ENCODE assay signal across 15 mouse cellular contexts in the genomic region with DNA sequence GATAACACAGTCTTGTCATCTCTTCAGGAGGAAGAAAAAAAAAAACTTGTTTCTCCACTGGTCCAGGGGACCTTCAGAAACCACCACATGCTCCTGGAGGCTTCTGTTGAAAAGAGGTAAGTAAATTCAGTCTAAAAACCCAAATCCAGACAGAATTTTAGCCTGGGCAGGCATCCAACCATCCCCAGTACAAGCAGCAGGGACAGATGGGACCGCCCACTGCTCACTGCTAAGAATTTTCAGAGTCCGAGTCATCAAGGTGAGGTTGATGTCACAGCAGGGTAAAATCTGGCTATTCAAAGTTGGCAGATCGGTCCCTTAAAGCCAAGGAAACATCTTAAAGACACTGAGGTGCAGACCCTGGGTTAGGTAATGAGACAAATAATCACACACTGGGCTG. TPM values are rescaled to one million over a fixed set of nuclear protein-coding genes. Genes with fewer than 3 reads are reported as not detected.
A peak's percentile ranks its signal among the peaks of the same experiment; 100 is the strongest.
DNase-seq lines count a peak whose midpoint lies in the region; ATAC-seq and TF ChIP-seq lines count a peak whose summit lies in the region.
"Had no signal": no experiment of that assay in that cellular context is flagged by ENCODE, and none has a peak within 500 bp of the region (broad histone marks: within the 10 kb centered on the region; RNA-seq: fewer than 3 reads in every experiment).

No protein-coding gene starts in this region.

- H3K27me3 ChIP-seq in hindbrain, postnatal 0 days (ENCODE audit: insufficient read depth, low read length), result no peaks in the 10 kb centered on the region
- no peaks in the 10 kb centered on the region for H3K27me3 ChIP-seq in hindbrain, embryonic 11.5 days (ENCODE audit: control insufficient read depth, insufficient read depth, low read length)
- no peaks in the 10 kb centered on the region for H3K27me3 ChIP-seq in kidney, embryonic 14.5 days (ENCODE audit: control insufficient read depth, insufficient read depth, low read length)
- H3K27me3 ChIP-seq: heart, embryonic 15.5 days; neural tube, embryonic 12.5 days had no signal

- peak; percentile 24 for DNase-seq in hindbrain, postnatal 0 days (ENCODE audit: low spot score)
- DNase-seq in hindbrain, embryonic 11.5 days (ENCODE audit: low spot score), result no peak
- DNase-seq in layer of hippocampus, adult 11-12 months (ENCODE audit: low spot score), result peak; percentile 85
- DNase-seq in left cerebral cortex, adult 8-10 months (ENCODE audit: low spot score in 2 of 2), result peak; percentile 44 to 89
- peak; percentile 50 for DNase-seq in right cerebral cortex, postnatal 4 days
- no peak for DNase-seq in lung, postnatal 4 days
- DNase-seq in testis, postnatal 10 days (ENCODE audit: low spot score), result no peak
- DNase-seq: lung, adult 2 months had no signal

- H3K4me2 ChIP-seq in hindbrain, postnatal 0 days (ENCODE audit: low read depth, low read length), result no peak overlapping the region
- no peak overlapping the region for H3K4me2 ChIP-seq in hindbrain, embryonic 11.5 days (replicated peaks; ENCODE audit: low read depth, low read length)
- no peak overlapping the region for H3K4me2 ChIP-seq in kidney, embryonic 14.5 days (replicated peaks; ENCODE audit: low read depth, low read length)
- H3K4me2 ChIP-seq: heart, embryonic 15.5 days; neural tube, embryonic 12.5 days had no signal

- H3K9me3 ChIP-seq in hindbrain, postnatal 0 days (ENCODE audit: low read length), result no peaks in the 10 kb centered on the region
- H3K9me3 ChIP-seq in hindbrain, embryonic 11.5 days (ENCODE audit: control insufficient read depth, low read length), result no peaks in the 10 kb centered on the region
- no peaks in the 10 kb centered on the region for H3K9me3 ChIP-seq in kidney, embryonic 14.5 days (ENCODE audit: control insufficient read depth, low read length)
- H3K9me3 ChIP-seq: G1E; heart, embryonic 15.5 days; midbrain, embryonic 10.5 days; neural tube, embryonic 12.5 days had no signal

- WGBS in hindbrain, postnatal 0 days, result 51% methylated on average over 3 of the region's 3 CpGs
- WGBS in hindbrain, embryonic 11.5 days, result 62% methylated on average over 3 of the region's 3 CpGs
- 57% methylated on average over 3 of the region's 3 CpGs for WGBS in kidney, embryonic 14.5 days

- H3K4me3 ChIP-seq in hindbrain, postnatal 0 days (ENCODE audit: low read length), result no peak overlapping the region
- no peak overlapping the region for H3K4me3 ChIP-seq in hindbrain, embryonic 11.5 days (ENCODE audit: low read depth, low read length)
- no peak overlapping the region for H3K4me3 ChIP-seq in kidney, embryonic 14.5 days (ENCODE audit: low read length)
- H3K4me3 ChIP-seq: heart, embryonic 15.5 days; midbrain, embryonic 10.5 days; neural tube, embryonic 12.5 days had no signal

- TF ChIP-seq CTCF in hindbrain, postnatal 0 days (IDR thresholded peaks at IDR 0.05; ENCODE audit: low read depth), result no peak

- ATAC-seq in hindbrain, postnatal 0 days, result no peak
- ATAC-seq in hindbrain, embryonic 11.5 days (ENCODE audit: low FRiP score), result no peak
- ATAC-seq in kidney, embryonic 14.5 days (ENCODE audit: low FRiP score, low TSS enrichment), result no peak
- ATAC-seq: activated CD4-positive, CD25-positive, alpha-beta regulatory T cell, adult 4 months; inflammation-experienced regulatory T-cells, adult 6 months had no signal

- no peak overlapping the region for H3K27ac ChIP-seq in hindbrain, postnatal 0 days
- no peak overlapping the region for H3K27ac ChIP-seq in hindbrain, embryonic 11.5 days (ENCODE audit: low read depth, low read length)
- H3K27ac ChIP-seq in kidney, embryonic 14.5 days (ENCODE audit: low read depth, low read length), result no peak overlapping the region
- H3K27ac ChIP-seq: heart, embryonic 15.5 days; midbrain, embryonic 10.5 days; neural tube, embryonic 12.5 days had no signal

- H3K9ac ChIP-seq in hindbrain, postnatal 0 days (replicated peaks; ENCODE audit: low read length), result no peak overlapping the region
- H3K9ac ChIP-seq in hindbrain, embryonic 11.5 days (ENCODE audit: low read depth, low read length), result no peak overlapping the region
- no peak overlapping the region for H3K9ac ChIP-seq in kidney, embryonic 14.5 days (ENCODE audit: low read depth, low read length)
- H3K9ac ChIP-seq: heart, embryonic 15.5 days; neural tube, embryonic 12.5 days had no signal

- H3K36me3 ChIP-seq in hindbrain, postnatal 0 days (ENCODE audit: insufficient read depth, low read length), result no peaks in the 10 kb centered on the region
- no peaks in the 10 kb centered on the region for H3K36me3 ChIP-seq in hindbrain, embryonic 11.5 days (ENCODE audit: control insufficient read depth, insufficient read depth, low read length)
- no peaks in the 10 kb centered on the region for H3K36me3 ChIP-seq in kidney, embryonic 14.5 days (ENCODE audit: control insufficient read depth, insufficient read depth, low read length)
- H3K36me3 ChIP-seq: G1E; heart, embryonic 15.5 days; midbrain, embryonic 10.5 days; neural tube, embryonic 12.5 days had no signal

- H3K4me1 ChIP-seq in hindbrain, postnatal 0 days (ENCODE audit: insufficient read depth, low read length), result no peaks in the 10 kb centered on the region; the same call in 1 of the 2 replicates
- no peaks in the 10 kb centered on the region for H3K4me1 ChIP-seq in hindbrain, embryonic 11.5 days (replicated peaks; ENCODE audit: control insufficient read depth, insufficient read depth, low read length)
- no peaks in the 10 kb centered on the region for H3K4me1 ChIP-seq in kidney, embryonic 14.5 days (ENCODE audit: control insufficient read depth, insufficient read depth, low read length)
- H3K4me1 ChIP-seq: heart, embryonic 15.5 days; midbrain, embryonic 10.5 days had no signal

RNA-seq across cellular contexts. Expression of gene Zkscan6, which starts 5.1 kb away (rescaled TPM):
- total RNA-seq in hindbrain, postnatal 0 days (2014; rRNA removed), result 10.0 and 11.5 TPM in 2 replicates
- polyA plus RNA-seq in hindbrain, postnatal 0 days (2015; fragmentation: Nextera tagmentation; extraction: Ambion mirVana), result 11.1 and 11.8 TPM in 2 replicates
- polyA plus RNA-seq in hindbrain, embryonic 11.5 days (2014; fragmentation: Nextera tagmentation; extraction: Ambion mirVana), result 10.6 and 15.2 TPM in 2 replicates
- 10 to 100 TPM; 11.1 to 12.9 (median 12.5) TPM for total RNA-seq in left cerebral cortex, adult 8-10 months (2022)
- 10.4 and 13.4 TPM in 2 replicates for polyA plus RNA-seq in kidney, embryonic 14.5 days (2014; fragmentation: Nextera tagmentation; extraction: Ambion mirVana)

RNA-seq across cellular contexts. Expression of gene Map2k4, which starts 13.8 kb away (rescaled TPM):
- total RNA-seq in hindbrain, postnatal 0 days (2014; rRNA removed), result 116 and 127 TPM in 2 replicates
- 113 and 116 TPM in 2 replicates for polyA plus RNA-seq in hindbrain, postnatal 0 days (2015; fragmentation: Nextera tagmentation; extraction: Ambion mirVana)
- polyA plus RNA-seq in hindbrain, embryonic 11.5 days (2014; fragmentation: Nextera tagmentation; extraction: Ambion mirVana), result 82.7 and 87.7 TPM in 2 replicates
- total RNA-seq in left cerebral cortex, adult 8-10 months (2022), result 100 to 1,000 TPM; 173 to 191 (median 185) TPM
- 58.0 and 82.5 TPM in 2 replicates for polyA plus RNA-seq in kidney, embryonic 14.5 days (2014; fragmentation: Nextera tagmentation; extraction: Ambion mirVana)

Comparison
In these comparisons a context has a peak if more than half of its experiments do, and no peak if none do; other contexts are left out.
1. DNase-seq: peak in hindbrain, postnatal 0 days (single experiment), layer of hippocampus, adult 11-12 months (single experiment), left cerebral cortex, adult 8-10 months (2 of 2) and right cerebral cortex, postnatal 4 days (single experiment); none in hindbrain, embryonic 11.5 days (single experiment), lung, postnatal 4 days (0 of 2) and testis, postnatal 10 days (single experiment).